Mouse (Mus musculus) embryo, embryonic 9.5 days (tissue): ENCODE data around the gene Comp.

ENCODE experiments used
- DNase-seq: peaks from one replicate; pipeline ENCODE4 v3.0.0-alpha.2; 2017; ENCODE audit errors: extremely low spot score

Gene Comp

DNA sequence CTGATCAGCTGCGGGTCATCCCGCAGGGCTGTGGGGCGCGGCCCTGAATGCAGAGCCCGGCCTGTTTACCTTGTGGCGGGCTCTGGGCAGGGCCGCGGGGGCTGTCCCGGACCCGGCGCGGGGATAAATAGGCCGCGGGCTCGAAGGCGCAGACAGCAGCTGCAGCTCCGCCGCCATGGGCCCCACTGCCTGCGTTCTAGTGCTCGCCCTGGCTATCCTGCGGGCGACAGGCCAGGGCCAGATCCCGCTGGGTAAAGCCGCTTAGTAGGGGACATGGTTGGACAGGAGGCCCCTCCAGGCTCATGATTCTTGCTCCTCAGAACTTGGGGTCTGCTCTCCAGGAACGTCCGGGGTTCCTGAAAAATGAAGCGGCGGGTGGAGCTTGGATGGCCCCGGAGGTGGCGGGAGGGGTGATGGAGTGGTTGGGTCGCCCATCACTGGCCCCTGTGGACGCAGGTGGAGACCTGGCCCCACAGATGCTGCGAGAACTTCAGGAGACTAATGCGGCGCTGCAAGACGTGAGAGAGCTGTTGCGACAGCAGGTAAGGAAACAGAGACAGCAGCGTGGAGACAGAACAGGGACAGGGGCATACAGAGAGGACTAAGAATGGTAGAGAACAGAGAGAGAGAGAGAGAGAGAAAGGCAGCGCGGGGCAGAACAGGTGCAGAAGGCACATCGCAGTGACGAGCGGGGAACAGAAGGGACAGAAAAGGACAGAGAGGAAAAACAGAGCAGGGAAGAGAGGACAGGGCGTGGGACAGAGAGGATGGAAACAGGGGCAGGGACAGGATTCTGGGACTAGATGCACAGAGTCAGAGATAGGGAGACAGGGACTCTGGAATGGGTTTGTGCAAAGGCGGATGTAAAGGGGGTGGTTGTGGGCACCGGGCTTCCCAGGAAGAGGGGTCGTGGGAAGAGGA, at the start of gene Comp:
Comp (plus strand) TSS at position 162 of the 921 bp plus-strand sequence.
- DNase-seq = no peak

DNA sequence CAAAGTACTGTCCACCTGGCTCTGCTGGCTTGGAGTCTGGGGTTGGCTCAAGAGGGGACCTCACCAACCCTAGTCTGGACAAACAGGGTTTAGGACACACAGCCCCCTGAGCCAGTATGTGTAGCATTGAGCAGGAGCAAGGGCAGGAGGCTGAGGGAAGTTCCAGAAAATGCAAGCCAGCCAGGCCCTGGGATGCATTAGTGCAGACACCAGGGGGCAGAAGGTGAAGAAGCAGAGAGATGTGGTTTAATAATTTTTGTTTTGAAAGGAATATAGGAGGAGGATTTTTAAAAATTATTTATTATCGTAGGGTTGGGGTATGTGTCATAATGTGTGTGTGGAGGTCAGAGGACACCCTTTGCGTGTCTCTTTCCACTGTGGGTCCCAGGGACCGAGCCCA, 49.6 kb upstream of the Comp start:
- no peak for DNase-seq

DNA sequence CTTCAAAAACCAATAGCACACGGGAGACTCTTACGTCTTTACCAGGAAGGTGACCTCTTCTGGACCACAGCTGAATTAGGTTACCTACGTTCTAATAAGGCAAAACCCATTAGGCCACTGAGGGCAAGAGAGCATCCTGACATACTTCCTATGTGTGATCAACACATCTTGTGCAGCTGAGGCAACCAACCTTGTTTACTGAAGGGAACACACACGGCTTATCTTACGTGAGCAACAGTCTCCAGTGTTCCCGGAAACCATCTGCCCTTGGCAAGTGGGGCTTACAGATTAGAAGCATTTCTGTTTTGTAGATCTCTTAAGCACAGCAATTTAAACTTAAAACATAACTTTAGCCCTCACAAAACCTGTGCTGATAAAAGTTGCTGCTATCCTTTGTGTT, 45.8 kb upstream of the Comp start:
- no peak for DNase-seq

DNA sequence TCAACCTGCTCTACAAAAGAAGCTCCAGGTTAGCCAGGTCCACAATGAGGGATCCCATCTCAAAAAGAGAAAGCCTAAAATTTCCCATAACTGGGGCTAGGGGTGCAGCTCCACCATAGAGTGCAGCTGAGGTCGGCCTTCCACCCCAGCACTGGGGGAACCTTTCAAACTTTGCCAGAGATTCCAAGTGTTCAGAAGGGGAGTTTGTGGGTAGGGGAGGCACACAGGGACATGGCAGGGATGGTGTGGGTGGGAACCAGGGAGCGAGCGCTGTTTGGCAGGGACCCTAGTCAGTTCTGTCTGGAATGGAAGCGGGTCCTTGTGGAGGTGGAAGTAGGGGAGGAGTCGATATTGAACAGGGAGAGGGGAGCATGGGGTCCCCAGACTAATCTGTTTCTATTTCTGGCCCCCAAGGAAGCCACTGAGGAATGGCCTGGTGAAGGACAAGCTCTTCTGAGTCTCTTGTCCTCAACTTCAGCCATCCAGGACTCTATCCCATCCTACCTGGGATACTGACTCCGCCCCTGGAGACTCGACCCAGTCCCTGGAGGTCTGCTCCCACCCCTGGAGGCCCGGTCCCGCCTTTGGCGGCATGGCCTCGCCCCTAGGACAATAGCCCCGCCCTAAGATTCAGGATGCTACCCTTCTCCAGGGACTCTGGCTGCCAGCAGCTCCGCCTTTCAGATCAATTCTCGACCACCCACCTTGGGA, 44.1 kb upstream of the Comp start, which contains the start of gene Gdf1:
Gdf1 (plus strand) TSS at position 694 of the 711 bp plus-strand sequence.
- peak; percentile 77 for DNase-seq

DNA sequence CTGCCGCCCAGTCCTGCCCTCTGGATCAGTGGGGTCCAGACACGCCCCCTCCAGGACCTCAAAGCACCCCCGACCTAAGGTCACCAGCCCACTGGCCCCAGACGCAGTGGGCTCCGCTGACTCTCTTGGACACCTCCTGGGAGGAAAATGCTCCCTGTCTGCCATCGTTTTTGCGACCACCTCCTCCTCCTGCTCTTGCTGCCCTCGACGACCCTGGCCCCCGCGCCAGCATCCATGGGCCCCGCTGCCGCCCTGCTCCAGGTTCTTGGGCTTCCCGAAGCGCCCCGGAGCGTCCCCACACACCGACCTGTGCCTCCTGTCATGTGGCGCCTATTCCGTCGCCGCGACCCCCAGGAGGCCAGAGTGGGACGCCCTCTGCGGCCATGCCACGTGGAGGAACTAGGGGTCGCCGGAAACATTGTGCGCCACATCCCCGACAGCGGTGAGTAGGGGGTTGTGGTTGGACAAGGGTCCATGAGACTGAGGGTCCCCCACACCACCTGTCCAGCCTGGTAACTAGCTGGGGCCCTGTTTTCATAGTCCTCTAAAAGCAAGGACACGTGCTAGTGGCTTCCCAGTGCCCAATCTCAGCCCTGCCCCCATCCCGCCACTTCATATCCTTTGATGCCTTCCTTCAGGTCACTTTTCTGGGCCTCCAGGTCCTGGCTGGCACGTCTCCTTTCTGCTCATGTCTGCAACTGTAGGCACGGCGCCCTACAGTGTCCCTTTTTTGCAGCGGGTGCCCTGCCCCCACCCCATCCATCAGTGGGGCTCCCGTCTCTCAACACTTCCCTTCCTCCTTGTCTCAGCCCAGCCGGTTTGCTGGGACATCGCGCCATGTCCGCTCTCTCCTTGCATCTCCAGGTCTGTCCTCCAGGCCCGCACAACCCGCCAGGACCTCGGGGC, 43.3 kb upstream of the Comp start:
- DNase-seq = peak; percentile 83

DNA sequence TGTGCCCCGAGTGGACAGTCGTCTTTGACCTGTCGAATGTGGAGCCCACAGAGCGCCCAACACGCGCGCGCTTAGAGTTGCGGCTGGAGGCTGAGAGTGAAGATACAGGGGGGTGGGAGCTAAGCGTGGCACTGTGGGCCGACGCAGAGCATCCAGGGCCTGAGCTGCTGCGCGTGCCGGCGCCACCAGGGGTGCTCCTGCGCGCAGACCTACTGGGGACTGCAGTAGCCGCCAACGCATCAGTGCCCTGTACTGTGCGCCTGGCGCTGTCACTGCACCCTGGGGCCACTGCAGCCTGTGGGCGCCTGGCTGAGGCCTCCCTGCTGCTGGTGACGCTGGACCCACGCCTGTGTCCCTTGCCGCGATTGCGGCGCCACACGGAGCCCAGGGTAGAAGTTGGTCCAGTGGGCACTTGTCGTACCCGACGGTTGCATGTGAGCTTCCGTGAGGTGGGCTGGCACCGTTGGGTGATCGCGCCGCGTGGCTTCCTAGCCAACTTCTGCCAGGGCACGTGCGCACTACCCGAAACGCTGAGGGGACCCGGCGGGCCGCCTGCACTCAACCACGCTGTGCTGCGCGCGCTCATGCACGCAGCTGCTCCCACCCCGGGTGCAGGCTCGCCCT, 42.5 kb upstream of the Comp start:
- DNase-seq = no peak

DNA sequence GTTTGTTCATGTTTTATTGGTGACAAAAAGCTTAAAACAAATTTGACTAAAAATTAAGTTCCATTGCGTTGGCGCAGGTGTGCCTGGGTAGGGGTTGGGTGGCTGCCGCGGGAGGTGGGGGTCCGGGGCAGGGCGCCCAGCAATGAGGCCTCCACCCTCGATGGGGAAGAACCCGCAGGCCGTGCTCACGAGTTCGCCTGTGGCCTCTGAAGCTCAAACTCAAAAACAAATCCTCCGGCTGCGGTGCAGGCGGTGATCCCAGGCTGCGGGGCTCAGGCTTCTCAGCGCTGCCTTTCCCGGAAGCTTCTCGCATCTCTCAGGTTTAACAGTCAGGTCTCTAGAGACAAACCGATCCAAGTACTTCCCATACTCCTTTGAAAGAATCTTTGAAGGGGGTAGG, 41.8 kb upstream of the Comp start:
- no peak for DNase-seq

DNA sequence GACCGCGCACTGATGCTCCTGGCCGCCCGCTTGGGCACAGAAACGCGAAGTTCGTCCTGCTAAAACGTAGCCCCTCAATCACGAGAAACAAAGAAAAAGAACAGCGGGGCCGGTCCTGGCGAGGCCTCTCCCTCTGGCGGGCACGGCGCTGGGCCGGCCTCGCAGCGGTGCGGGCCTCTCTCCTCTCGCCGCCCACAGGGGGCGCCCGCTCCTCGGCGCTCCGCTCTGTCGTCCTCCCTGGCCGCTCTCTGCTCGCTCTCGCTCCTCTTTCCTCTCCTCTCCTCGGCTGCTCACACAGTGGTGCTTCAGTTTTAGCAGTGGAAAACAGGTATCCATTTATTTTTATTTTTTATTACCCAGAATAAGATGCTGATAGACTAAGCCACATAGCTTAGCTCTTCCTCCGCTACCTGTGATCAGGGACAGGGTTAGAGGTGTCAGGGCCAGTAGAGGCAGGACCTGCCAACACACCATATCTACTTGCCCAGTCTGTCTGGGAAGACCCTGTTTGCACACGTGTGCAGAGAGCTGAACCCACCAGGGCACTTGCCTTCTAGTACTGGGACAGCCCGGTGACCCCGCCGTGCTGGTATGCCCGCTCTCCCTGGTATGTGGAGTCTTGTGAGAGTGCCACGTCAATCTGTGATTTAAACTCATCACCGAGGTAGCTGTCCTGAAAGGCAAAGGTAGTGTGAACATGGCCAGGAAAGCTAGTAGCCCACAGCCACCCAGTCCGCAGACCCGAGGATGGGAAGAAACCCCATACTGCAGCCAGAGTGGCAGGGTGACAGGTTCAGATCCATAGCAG, 41.1 kb upstream of the Comp start:
- peak; percentile 80 for DNase-seq

DNA sequence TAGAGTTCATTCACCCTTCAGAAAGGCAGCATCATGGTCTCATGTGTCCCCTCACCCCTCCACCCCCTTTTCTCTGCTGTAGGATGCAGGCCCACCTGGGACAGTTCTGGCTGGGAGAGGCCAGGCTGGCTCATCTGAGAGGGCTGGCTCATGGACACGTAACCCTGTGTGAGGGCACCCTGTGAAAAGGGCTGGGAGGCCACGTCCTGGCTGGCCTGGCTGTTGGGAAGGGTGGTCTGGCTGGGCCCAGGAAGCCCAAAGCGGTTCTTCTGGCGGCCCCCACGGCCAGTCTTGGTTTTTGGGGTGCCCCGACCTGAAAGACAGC, 40.5 kb upstream of the Comp start:
- DNase-seq = no peak

DNA sequence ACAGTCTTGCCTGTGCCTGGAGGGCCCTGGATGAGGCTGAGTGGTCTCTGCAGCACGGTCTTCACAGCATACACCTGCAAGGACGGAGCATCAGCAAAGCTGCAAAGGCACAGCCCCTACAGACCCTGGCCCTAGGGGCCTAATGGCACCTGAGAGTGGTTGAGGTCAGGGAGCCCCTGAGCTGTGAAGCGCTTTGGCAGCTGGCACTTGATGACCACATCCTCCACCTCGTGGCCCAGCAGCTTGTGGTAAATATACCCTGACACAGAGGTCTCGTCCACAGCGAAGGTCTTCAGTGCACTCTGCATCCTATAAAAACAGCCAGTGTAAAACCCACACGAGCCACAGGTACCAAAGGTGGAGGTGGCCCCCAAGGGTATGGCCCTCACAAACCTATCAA, 34.4 kb upstream of the Comp start:
- DNase-seq = no peak

DNA sequence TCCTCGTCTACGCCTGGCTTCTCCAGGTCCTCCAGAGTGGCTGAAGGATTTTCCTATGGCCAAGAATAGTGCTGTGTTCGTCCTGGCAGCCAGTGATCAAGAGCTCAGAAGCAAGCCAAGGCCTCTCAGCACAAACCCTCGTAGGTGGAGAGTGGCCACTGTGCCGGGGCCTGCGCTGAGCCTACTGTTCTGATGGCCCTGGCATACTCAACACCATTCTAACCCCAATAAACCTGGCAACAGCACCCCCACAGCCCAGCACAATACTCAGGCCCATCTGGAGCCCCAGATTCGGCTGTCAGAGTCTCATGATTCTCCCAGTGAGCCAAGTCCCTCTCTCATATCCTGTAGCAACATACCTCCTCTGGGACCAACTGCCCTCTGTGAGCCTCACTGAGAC, 32.7 kb upstream of the Comp start:
- DNase-seq = no peak

DNA sequence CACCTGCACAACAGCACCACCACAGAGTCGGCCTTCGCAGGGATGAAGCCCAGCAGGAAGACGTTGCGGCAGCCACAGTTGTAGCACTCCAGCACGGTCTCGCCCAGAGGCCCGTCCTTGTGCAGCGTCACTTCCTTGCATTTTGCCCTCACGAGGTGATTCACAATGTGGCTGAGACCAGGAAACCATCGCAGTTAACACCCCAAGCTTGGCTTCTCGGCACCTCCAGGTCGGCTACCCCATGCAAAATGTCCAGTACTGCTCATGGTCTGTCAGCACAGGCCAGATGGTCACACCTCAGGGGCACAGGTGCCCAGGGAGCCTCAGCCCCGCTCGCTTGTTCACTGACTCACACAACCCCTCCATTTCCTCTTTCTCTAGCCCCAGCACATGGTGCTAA, 31.4 kb upstream of the Comp start:
- DNase-seq = no peak

DNA sequence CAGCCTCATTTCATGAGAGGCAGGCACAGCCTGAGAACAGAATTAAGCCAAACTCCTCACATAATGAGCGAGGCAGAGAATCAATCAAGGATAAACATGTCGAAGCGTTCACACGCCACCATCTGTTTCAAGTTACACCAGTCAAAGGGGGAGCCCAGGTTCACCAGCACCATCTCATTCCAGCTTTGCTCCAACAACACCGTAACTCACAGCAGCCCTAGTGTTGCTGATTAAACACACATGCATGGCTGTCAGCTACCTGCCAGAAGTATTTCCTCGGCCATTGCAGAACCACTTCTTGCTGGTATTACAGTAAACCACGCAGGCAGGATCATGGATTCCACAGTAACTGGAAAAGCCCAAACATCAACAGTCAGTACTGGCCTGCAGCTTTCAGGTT, 30.3 kb upstream of the Comp start:
- DNase-seq = no peak

DNA sequence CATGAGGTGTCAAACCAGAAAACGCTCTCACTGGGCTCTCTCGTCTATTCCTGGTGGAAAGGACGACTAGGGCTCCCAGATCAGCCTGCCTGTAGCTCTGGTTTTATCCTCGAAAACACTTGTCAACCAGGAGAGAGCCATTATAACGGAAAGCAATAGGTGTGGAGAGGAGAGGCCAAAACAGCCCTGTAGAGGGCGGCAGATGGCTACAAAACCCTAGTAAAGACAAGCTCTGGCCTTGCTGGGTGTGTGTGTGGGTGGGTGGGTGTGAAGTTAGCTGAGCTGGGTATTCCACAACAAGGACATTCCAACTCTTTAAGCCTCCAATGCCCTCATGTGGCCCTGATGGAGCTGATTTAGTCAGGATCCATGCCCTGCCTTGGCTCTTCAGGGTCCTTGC, 29.7 kb upstream of the Comp start:
- peak; percentile 49 for DNase-seq

DNA sequence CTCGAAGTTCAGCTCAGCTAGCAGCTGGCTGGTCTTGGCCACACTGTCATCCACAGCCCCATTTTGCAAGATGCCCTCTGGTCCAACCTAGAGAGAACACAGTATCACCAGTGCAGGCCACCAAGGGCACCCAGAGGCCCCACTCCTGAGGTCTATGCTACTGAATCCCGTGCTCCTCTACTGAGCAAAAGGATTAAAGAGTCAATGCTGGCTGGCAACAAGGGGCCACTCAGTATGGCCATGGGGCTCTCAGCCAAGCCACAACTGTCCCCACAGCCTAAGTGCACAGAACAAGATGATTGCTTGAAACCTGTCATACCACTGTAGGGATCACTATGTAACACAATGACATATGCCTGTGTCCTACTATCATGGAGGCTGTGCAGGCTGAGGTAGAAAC, 29.1 kb upstream of the Comp start:
- no peak for DNase-seq

DNA sequence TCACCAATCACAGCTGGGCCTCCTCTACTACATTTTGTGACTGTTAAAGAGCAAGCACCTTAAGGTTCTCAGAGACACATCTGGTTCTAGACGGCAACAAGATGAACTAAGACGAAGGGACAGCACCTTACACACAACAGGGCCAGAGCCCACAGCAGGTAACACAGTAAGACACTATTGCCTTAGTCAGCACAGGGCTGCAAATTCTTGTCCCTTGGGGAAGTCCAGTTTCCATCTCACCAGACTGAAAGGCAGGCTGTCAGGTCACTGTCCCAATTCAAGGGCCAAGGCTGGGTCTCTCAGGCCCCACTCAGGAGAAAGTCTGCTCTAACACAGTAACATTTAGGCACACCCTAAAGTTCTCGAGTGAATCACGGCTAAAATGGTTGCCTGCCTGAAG, 25.9 kb upstream of the Comp start:
- DNase-seq = no peak

DNA sequence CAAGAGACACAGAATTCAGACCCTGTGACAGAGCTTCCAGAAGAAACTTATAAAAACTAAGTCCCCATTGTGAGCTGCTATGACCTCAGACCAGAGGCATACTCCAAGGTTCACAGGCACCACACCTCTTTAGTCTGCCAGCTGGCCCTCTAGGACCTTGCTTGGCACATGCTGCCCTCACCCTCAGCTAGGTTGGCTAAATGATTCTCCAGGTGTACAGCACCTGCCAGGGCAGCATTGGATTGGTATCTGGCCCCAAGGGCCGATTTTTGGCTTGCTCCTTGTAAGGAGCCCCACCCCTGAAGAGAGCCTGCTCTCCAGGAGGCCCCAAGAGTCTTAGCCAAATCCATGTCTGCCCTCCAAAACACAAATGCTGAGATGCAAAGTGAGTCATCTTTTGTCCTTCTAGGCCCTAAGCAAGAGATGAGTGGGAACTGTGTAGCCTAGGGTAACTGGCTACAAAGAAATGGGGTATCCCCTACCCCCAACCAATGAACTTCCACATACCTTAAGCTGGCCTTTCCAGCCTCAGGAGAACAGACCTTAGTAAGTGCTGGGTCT, 25.4 kb upstream of the Comp start:
- no peak for DNase-seq

DNA sequence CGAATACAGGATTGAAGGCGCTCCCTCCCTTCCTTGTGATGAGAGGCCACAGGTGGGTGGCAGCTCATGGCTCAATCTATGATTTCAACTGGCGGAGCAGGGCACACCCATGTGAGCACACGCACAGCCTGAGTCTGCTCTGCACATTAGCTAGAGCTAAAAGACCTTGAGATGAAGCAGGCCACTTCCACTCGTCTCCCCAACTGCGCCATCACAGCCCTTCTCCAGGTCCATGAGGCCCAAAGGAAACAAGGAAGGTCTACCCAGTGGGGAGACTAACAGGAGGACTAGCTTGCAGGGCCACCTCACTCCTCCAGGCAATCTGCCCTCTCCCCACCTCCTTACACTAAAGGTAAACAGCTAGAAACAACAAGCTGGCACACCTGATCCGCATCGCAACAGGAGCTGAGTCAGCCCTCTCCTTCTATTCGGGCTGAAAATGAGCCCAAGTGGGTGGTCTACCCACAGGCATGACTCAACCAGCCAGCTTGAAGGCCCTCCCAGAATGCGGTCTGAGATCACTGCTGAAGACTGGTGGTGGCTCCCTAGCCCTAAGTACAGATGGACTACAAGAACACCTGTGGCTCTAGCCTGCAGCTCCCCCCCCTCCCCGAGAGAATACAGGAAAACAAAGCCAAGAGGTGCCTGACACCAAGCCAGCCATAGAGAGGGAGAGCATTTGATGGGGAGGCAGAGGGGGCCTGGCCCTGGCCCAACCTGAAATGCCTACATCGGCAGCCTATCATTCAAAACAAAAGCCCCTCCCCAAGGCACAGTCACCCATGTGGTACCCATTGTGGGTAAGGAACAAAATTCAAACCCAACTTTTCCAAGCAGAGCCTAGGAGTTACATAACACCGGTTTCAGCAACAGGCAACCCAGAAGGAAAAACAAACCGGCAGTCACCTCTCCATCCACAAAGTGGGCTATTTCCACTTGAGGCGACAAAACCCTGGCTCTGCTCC, 22.0 kb upstream of the Comp start:
- DNase-seq = no peak

DNA sequence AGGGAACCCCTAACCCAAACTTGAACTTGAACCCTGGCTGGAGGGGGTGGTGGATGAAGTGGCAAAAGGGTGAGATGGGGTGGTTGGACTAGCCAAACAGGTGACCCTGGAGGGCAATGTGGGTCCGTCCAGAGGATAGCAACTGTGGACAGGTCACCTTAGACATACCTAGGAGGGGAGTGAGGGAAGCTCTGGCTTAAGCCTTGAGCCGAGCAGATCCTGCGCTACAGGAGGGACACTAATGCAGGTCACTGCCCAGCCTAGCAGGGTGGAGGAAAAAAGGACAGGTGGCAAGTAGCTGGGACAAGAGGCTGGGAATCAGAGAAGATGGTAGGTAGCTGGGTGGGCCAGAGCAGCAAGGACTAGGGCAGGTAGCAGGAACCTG, 21.4 kb upstream of the Comp start:
- DNase-seq = no peak
